Mouse (Mus musculus) hindbrain, postnatal 0 days (tissue): Measurements from ENCODE around the gene Map4k5. TPM values are rescaled to one million over a fixed set of nuclear protein-coding genes. Genes with fewer than 3 reads are reported as not detected.

ENCODE experiments used
- ATAC-seq: fragments of 200-750 bp; cut with Nextera tagmentation; 2 replicates; pipeline ENCODE4 v1.8.0; 2017; ENCODE audit warnings: mild to moderate bottlenecking, moderate TSS enrichment, moderate library complexity
- DNase-seq: peaks from one replicate; pipeline ENCODE4 v3.0.0-alpha.2; 2015; ENCODE audit warnings: low spot score
- H3K27ac ChIP-seq: fragments of 300-500 bp; sonication (generic); 2 replicates; pipeline ENCODE4 v1.5.1; 2014; ENCODE audit warnings: mild to moderate bottlenecking
- H3K27me3 ChIP-seq: fragments of 300-500 bp; sonication (generic); 2 replicates; pipeline ENCODE4 v1.6.1; 2014; ENCODE audit warnings: low read length, mixed read lengths; ENCODE audit not compliant: insufficient read depth
- H3K36me3 ChIP-seq: fragments of 300-500 bp; sonication (generic); 2 replicates; pipeline ENCODE4 v1.6.1; 2014; ENCODE audit warnings: low read length, mixed read lengths; ENCODE audit not compliant: insufficient read depth
- H3K4me1 ChIP-seq: fragments of 300-500 bp; sonication (generic); 2 replicates; pipeline ENCODE4 v1.6.1; 2014; ENCODE audit warnings: antibody characterized with exemption, low read length, mixed read lengths; ENCODE audit not compliant: insufficient read depth
- H3K4me2 ChIP-seq: fragments of 300-500 bp; sonication (generic); 2 replicates; pipeline ENCODE4 v1.6.1; 2014; ENCODE audit warnings: low read depth, mild to moderate bottlenecking, low read length, moderate library complexity, mixed read lengths
- H3K4me3 ChIP-seq: fragments of 300-500 bp; sonication (generic); 2 replicates; pipeline ENCODE4 v1.5.1; 2014; ENCODE audit warnings: low read length
- H3K9ac ChIP-seq: fragments of 300-500 bp; sonication (generic); replicated peaks from 2 replicates; pipeline ENCODE4 v1.6.1; 2014; ENCODE audit warnings: mild to moderate bottlenecking, low read length, moderate library complexity, mixed read lengths
- H3K9me3 ChIP-seq: fragments of 300-500 bp; sonication (generic); 2 replicates; pipeline ENCODE4 v1.6.1; 2016; ENCODE audit warnings: low read length, mixed read lengths
- CTCF ChIP-seq: IDR thresholded peaks from 2 replicates; pipeline ENCODE4 v1.5.1; 2016; ENCODE audit warnings: antibody characterized with exemption, control low read depth, low read depth
- WGBS: fragments of 180-500 bp; shearing (Covaris S2); extraction: QIAGEN DNeasy Blood & Tissue Kit; methylation state at CpG from one replicate; pipeline ENCODE4 v1.1.7; 2014; 5-methylcytosine and 5-hydroxymethylcytosine counted together
- polyA plus RNA-seq: library from polyadenylated mRNA; unstranded; fragments of >200 nt; fragmentation: Nextera tagmentation; extraction: Ambion mirVana; gene quantifications from 2 replicates; pipeline ENCODE4 v1.2.1, GENCODE M21; 2015
- total RNA-seq: library from RNA; depleted of rRNA; stranded (reverse); fragments of >200 nt; gene quantifications from 2 replicates; pipeline ENCODE4 v1.2.3, GENCODE M21; 2014; rRNA removed

Map4k5 gene
- total RNA-seq: 30.9 and 32.3 TPM in 2 replicates
- 17.1 and 19.5 TPM in 2 replicates for polyA plus RNA-seq

- Histone ChIP-seq H3K27me3 (no peaks in the 10 kb centered on the region), H3K4me2 (peak within 1 kb of the TSS; percentile 71), H3K27ac (peak within 1 kb of the TSS; percentile 97), H3K4me3 (peak within 1 kb of the TSS; percentile 94), H3K4me1 (peaks cover 14% of the 10 kb centered on the region; the same call in 1 of the 2 replicates), H3K9me3 (no peaks in the 10 kb centered on the region), H3K36me3 (no peaks in the 10 kb centered on the region), H3K9ac (peak within 1 kb of the TSS; percentile 97)
- under 1% methylated on average over 118 of the region's 118 CpGs for WGBS
- DNase-seq (peak; percentile 95), ATAC-seq (peak; percentile 97)
- TF ChIP-seq CTCF: peak; percentile 29
Observed at GRCm38 (mm10) chr12:69892371-69893251, at the start of gene Map4k5, which contains the start of gene Atl1. Gene Map4k5 (minus strand): TSS chr12:69893200. Gene Atl1 (plus strand): TSS chr12:69892614.

DNA sequence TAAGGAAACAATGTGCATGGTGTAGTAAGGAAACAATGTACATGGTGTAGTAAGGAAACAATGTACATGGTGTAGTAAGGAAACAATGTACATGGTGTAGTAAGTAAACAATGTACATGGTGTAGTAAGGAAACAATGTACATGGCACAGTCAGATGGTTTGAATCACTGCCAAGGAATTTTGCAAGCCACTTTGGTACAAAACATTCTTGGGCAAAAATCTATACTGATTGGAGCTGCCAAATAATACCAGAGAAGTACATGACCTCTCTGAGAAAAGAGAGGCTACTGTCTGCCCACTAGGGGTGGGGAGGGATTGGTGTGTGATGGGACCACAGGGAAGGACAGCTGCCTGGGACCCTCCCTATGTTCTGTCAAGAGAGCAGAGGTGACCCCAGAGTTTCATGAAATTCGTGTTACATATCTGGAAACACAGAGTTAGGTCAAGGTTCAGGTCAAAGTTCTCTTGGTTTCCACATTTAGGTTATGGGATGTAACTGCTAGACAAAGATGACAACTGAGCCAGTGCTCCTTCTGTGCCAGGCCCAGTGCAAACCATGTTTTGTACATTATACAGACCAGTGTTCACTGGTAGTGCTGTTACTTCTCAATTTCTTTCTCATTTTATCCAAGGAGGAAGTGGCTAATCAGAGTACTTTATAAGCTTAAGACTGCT is 48.8 kb upstream of the Map4k5 start:
- H3K36me3 ChIP-seq: peaks cover 24% of the 10 kb centered on the region
- DNase-seq: no peak

DNA sequence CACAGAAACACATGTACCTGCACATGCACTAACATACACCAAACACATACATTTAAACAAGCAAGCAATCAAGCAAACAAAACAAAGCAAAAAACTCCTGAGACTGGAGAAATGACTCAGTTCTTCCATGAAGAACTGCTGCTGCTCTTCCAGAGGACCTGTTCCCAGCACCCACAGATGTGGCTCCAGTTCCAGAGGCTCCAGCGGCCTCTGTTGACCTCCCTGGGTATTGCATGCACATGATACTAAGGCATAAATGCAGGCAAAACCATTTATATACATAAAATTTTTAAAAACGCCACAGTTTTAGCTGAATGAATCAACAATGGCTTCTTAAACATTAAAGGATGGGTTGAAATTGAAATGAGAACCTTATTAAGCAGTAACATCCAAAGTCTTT is 46.3 kb upstream of the Map4k5 start:
- Histone ChIP-seq H3K4me1 (no peaks in the 10 kb centered on the region), H3K4me3 (no peak overlapping the region), H3K9me3 (no peaks in the 10 kb centered on the region), H3K9ac (no peak overlapping the region), H3K27me3 (no peaks in the 10 kb centered on the region), H3K36me3 (peaks cover 38% of the 10 kb centered on the region), H3K27ac (no peak overlapping the region), H3K4me2 (no peak overlapping the region)
- no peak for ATAC-seq
- no peak for TF ChIP-seq CTCF
- DNase-seq: no peak
- WGBS: 65% methylated on average over 2 of the region's 2 CpGs

More for the DNA sequence above, 48.8 kb upstream of the Map4k5 start:
- Histone ChIP-seq H3K9me3 (no peaks in the 10 kb centered on the region), H3K4me1 (no peaks in the 10 kb centered on the region), H3K4me2 (no peak overlapping the region), H3K4me3 (no peak overlapping the region), H3K9ac (no peak overlapping the region), H3K27me3 (no peaks in the 10 kb centered on the region), H3K27ac (no peak overlapping the region)
- 41% methylated on average over 1 of the region's 1 CpGs for WGBS
- no peak for ATAC-seq
- no peak for TF ChIP-seq CTCF

DNA sequence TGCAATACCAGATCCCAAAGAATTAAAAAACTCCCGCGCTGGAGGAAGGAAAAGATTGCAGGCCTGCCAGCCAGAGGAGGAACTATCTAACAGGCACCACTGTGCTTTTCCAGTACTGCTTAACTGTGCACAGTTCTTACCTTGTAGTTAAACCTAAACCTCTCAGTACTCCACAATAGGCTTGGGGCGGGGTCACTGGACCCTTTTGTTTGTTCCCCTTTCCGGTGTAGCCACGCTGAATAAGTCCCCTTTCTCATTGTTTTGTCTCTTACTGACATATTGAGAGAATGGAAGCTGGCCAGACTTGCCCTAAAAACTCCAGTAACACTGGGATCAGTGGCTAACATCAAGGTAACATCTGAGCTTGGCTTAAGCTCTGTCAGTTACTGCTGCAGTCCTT is 44.7 kb upstream of the Map4k5 start:
- TF ChIP-seq CTCF: no peak
- H3K4me3 ChIP-seq: no peak overlapping the region
- no peak for ATAC-seq
- no peak overlapping the region for H3K4me2 ChIP-seq
- no peaks in the 10 kb centered on the region for H3K4me1 ChIP-seq
- no peak overlapping the region for H3K27ac ChIP-seq
- no peaks in the 10 kb centered on the region for H3K9me3 ChIP-seq
- no peak overlapping the region for H3K9ac ChIP-seq
- H3K36me3 ChIP-seq: peaks cover 44% of the 10 kb centered on the region
- DNase-seq: no peak
- 55% methylated on average over 5 of the region's 5 CpGs for WGBS
- H3K27me3 ChIP-seq: no peaks in the 10 kb centered on the region

DNA sequence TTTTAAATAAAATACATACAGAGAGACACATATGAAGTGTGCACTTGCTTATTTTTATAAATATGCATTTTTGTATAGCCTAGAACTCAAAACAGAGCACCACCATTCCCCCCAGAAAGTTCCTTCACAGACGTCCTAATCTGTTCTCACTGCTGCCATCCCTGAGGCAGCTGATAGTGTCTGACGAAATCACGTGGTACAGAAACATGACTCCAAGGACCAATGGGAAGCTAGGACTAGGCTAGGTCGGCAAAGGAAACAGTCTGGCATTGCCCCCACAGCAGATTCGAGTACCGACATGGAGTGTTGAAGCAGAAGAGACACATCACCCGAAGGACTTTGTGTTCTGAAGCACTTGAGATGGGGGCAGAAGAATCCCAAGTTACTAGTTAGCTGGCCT is 33.7 kb upstream of the Map4k5 start:
- H3K9ac ChIP-seq: no peak overlapping the region
- WGBS: 56% methylated on average over 7 of the region's 7 CpGs
- no peak overlapping the region for H3K4me3 ChIP-seq
- no peak overlapping the region for H3K4me2 ChIP-seq
- no peaks in the 10 kb centered on the region for H3K27me3 ChIP-seq
- DNase-seq (no peak), ATAC-seq (no peak)
- H3K36me3 ChIP-seq: no peaks in the 10 kb centered on the region
- no peaks in the 10 kb centered on the region for H3K9me3 ChIP-seq
- no peaks in the 10 kb centered on the region for H3K4me1 ChIP-seq
- H3K27ac ChIP-seq: no peak overlapping the region
- TF ChIP-seq CTCF: no peak

DNA sequence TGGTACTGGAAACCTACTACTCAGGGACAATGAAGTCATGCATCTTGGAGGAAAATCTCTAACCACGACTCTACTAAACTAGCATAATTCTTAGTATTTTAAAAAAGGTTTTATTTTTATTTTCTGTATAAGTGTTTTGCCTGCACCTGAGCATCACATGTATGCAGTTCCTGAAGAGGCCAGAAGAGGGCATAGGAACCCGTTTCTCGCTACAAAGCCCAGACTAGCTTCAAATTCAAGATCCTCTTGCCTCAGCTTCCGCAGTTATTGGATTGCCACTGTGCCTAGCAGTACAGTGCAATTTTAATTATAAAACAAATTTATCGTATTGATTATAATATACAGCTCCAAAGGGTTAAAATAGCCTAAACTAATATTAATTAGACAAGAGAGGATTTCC is 31.0 kb upstream of the Map4k5 start:
- peak; percentile 70 for TF ChIP-seq CTCF
- no peak overlapping the region for H3K4me2 ChIP-seq
- H3K27ac ChIP-seq: no peak overlapping the region
- DNase-seq (peak; percentile 55), ATAC-seq (no peak)
- H3K9ac ChIP-seq: no peak overlapping the region
- 13% methylated on average over 5 of the region's 5 CpGs for WGBS
- no peaks in the 10 kb centered on the region for H3K9me3 ChIP-seq
- no peaks in the 10 kb centered on the region for H3K4me1 ChIP-seq
- no peaks in the 10 kb centered on the region for H3K27me3 ChIP-seq
- H3K36me3 ChIP-seq: no peaks in the 10 kb centered on the region
- H3K4me3 ChIP-seq: no peak overlapping the region
